Mouse (Mus musculus) urinary bladder, adult 2 months (tissue): ENCODE measurements around the gene AB124611. TPM values are rescaled to one million over a fixed set of nuclear protein-coding genes. Genes with fewer than 3 reads are reported as not detected.
"Not testable (repeated sequence)": the region's sequence is repeated elsewhere in the genome, so short reads cannot be mapped to it uniquely, and the experiment has no call there.

Source experiments
- DNase-seq: peaks from one replicate; pipeline ENCODE4 v3.0.0; 2022; ENCODE audit warnings: low spot score
- polyA plus RNA-seq: library from polyadenylated mRNA; depleted of rRNA; stranded (reverse); fragments of >200 nt; gene quantifications from 2 replicates; pipeline ENCODE4 v1.2.3, GENCODE M21; 2012

Gene AB124611
- polyA plus RNA-seq, 1 experiment = 5.7 TPM

DNA sequence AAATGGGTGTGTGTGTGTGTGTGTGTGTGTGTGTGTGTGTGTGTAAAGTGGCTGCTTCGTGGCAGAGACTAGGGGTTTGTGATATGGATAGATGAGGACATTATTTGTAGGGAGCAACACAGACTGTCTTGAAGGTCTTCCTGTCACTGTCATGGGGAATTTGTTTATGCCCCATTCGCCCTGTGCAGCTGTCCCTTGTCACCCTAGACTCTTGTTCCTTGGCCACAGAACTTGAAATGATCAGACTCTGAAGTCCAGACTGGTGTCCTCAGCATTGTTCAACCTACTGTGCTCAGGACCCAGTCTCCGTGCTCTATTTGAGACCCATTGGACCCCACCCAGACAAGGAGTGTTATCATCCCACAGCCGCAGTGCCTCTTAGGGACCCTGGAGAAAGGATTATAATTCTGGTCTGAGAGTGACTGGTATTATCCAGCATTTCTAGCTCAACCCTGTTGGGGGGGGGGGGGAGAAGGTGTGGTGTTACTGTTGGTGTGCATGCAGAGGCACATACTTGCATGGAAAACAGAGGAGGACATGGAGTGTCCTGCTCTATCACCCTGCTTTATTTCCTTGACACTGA lies 39.1 kb downstream of the AB124611 start:
- no peak for DNase-seq

DNA sequence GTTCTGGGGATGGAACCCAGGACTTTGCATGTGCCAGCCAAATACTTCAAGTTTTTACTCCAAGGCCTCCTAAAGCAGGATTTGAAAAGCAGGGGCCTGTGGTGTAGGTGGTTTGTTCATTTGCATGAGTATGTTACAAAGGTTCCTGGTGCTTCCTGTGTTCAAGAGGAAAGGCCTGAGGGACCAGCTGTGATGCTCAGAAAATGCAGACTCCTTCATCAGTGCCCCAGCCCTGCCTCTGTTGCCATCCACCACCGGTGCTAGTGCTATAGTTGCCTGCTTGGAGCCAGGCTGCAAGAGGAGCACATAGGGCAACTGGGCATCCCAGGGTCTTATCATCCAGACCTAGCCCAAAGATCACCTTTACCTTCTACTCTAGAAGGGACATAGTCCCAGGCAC lies 40.6 kb downstream of the AB124611 start:
- DNase-seq = no peak

DNA sequence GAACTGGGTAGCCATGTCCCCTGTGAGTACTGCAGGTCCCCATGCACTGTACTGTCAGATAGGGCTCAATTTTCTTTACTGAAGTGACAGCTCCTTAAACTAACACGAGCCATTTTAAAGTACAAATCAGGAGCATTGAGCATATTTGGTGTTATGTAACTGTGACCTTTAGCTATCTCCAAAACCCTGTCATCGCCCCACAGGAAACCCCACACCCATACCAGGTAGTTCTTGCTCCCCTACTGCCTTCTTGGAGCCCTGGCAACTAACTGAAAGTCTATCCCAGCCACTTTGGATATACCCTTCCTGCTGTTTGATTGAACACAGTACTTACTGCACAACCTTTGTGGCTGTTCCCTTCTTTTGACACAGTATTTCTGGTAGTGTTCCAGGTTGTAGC lies 41.1 kb downstream of the AB124611 start:
- no peak for DNase-seq

GRCm38 (mm10) chr9:21568657-21569255 lies 42.8 kb downstream of the AB124611 start:
- no peak for DNase-seq

GRCm38 (mm10) chr9:21574012-21574801 lies 48.2 kb downstream of the AB124611 start:
- DNase-seq = no peak

DNA sequence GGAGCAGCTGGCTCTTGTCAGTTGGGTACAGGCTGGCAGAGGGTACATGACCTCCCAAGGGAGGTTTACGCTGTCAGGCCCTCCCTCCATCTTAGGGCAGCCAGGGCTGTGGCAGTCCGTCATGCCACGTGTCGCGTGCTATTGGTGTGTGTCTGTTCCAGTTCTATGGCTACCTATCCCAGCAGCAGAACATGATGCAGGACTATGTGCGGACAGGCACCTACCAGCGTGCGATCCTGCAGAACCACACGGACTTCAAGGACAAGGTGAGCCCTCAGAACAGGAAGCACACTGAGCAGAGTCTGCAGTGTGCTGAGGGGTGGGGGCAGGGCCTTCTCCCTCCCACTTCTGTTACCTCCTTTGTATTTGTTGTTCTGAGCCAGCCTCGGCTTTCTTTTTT lies 49.3 kb downstream of the AB124611 start:
- DNase-seq = no peak

DNA sequence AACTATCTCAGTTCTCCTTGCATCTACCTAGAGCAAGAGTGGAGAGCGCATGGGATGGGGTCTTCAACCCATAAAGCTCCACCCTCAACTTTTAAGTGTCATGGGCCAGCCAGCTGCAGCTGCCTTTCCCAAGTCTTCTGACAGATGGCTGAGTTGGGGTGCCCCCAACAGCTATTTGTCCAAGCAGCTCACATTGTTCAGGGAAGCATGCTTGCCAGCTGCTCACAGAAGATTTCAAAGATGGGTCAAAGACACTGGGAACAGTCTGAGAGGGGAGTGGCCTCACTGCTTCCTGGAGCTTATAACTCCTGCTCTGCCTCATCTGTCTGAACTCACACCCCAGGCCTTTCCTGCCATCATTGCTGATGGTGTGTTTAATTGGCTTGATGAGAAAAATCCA lies 50.3 kb downstream of the AB124611 start:
- no peak for DNase-seq

DNA sequence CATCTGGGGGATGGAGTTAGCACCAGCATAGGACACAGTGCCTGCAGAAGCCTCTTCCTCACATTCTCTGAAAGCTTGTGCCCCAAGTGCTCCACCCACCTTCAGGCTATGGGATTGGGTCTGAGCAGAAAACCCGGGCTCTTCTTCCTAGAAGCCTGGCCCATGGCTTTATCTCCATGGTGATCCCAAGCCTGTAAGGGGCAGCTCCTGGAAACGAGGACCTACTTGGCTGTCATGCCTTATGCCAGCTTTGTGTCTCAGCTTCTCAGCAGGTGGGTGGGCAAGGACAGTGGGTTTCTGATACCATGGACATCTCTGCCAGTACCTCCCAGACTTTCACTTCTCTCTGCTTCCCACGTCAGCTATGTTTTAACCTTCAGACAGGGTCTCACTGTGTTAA lies 52.2 kb downstream of the AB124611 start:
- no peak for DNase-seq

GRCm38 (mm10) chr9:21585401-21585800 lies 59.4 kb downstream of the AB124611 start:
- DNase-seq = no peak

GRCm38 (mm10) chr9:21587678-21588349 lies 61.8 kb downstream of the AB124611 start:
- no peak for DNase-seq

- no peak for DNase-seq
Measured at GRCm38 (mm10) chr9:21588350-21588749, 62.4 kb downstream of the AB124611 start.

DNA sequence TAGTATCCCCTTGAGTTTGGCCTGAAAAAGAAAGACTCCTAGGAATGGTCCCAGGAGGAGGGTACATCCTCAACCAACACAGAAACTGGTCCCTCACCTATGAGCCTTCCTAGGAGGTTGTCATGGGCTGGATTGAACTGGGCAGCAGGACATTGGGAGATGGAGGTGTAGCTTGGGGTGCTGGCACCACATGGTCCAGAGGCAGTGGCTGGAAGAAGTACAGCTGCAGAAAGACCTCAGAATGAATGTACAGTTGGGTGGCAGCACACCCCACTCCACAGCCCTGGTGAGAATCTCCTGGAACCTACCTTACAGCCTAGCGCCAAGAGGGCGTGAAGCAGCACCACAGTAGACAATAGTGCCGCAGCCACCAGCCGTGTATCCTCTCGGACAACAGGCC lies 63.6 kb downstream of the AB124611 start:
- DNase-seq = no peak

- DNase-seq = no peak
Measured at GRCm38 (mm10) chr9:21591127-21591830, 65.3 kb downstream of the AB124611 start.

DNA sequence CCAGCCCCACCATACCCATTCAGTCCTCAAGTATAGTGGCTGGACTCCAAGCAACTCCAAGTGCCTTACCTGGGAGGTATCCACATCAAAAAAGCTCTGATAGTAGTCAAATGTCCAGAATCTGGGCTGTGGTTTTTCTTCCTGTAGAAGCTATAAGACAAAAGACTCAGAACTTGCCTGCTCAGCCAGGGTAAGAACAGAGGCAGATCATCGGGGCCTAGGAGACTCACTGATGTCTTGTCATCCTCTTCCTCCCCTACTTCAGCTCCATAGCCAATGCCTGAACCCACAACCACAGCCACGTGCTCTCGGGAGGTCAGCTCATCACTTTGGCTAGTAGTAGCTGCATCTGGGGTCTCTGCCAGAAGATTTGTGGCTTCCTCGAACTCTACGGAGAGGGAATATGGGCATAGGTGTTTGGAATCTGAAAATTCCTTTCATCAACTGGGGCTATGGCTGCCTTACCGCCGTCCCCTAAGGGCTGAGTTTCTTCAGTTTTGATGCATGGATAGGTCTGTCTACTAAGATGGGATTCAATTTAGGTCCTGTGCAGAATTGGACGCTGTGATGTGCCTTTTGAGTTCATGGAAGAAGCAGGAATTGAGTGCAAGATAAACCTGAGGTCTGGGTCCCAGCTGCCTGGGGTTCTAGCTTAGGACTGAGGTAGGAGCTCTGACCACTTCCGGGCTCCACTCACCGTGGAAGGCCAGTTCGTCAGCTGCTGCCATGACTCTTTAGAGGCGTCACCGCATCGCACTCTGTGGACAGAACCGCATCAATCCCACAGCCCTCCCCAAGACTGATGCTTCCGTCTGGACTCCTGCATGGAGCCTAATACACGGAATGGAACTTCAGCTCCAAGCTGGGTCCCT lies 66.1 kb downstream of the AB124611 start:
- DNase-seq = no peak

- peak; percentile 76 for DNase-seq
Measured at GRCm38 (mm10) chr9:21592703-21593121, 66.7 kb downstream of the AB124611 start, which contains the start of the genes Timm29 and Yipf2. TSS of gene Timm29 (plus strand) at chr9:21592722. TSS of gene Yipf2 (minus strand) at chr9:21592828.

GRCm38 (mm10) chr9:21593122-21593721 lies 67.2 kb downstream of the AB124611 start:
- peak; percentile 50 for DNase-seq

GRCm38 (mm10) chr9:21594350-21594749 lies 68.4 kb downstream of the AB124611 start:
- not testable (repeated sequence) for DNase-seq

GRCm38 (mm10) chr9:21594838-21595237 lies 68.9 kb downstream of the AB124611 start:
- DNase-seq = no peak
